Comparison of ENCODE assay signal across 8 mouse cellular contexts in the genomic region with DNA sequence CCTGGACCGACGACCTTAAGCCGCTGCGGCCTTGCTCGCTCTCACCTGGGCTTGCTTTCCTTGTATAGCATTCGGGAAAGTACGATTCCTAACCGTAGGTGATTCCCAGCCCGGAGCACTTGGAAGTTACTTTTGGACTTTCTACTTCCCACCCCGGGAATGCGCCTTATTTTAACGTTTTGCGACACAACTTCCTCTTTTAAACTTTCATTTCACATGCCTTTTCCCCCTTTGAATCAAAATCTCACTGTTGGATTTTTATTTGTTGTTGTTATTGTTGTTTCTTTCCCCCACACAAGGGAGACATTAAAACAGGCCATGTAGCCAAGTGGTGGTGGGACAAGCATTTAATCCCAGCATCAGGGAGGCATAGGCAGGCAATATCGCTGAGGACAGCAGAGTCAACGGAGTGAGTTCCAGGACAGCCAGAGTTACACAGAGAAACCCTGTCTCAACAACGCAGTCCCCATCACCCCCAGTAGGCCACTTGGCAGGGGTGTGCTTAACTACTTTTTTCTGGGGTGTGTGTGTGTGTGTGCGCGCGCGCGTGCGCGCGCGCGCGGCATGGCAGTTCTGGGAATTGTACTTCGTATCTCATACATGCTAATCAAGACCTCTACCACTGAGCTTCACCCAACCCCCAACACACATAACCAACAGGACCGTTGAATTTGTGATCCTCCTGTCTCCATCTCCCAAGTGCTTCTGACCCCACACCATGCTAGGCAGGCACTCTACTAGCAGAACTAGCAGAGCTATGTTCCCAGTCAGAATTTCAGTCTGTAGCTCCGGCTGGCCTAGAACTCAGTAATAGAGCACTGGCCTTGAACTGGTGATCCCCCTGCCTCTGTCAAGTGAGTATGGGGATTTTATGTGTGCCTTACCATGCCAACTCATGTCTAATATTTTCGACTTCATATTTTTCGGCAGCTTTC. TPM values are rescaled to one million over a fixed set of nuclear protein-coding genes. Genes with fewer than 3 reads are reported as not detected.
DNase-seq lines count a peak whose midpoint lies in the region; ATAC-seq lines count a peak whose summit lies in the region.

No protein-coding gene starts in this region.

- H3K27me3 ChIP-seq in hindbrain, embryonic 14.5 days (ENCODE audit: control insufficient read depth, insufficient read depth, low read length): no peaks in the 10 kb centered on the region
- no peaks in the 10 kb centered on the region for H3K27me3 ChIP-seq in stomach, embryonic 14.5 days (ENCODE audit: control insufficient read depth, insufficient read depth, low read length)

- H3K27ac ChIP-seq in hindbrain, embryonic 14.5 days: peak overlapping the region; percentile 96
- H3K27ac ChIP-seq in stomach, embryonic 14.5 days (ENCODE audit: low read length): peak overlapping the region; percentile 87

- no peaks in the 10 kb centered on the region for H3K9me3 ChIP-seq in hindbrain, embryonic 14.5 days (ENCODE audit: control insufficient read depth, low read length)
- H3K9me3 ChIP-seq in stomach, embryonic 14.5 days (ENCODE audit: control insufficient read depth, low read depth, low read length): no peaks in the 10 kb centered on the region

- peak; percentile 34 for DNase-seq in adrenal gland, postnatal 10 days
- no peak for DNase-seq in adrenal gland, postnatal 4 days (ENCODE audit: low spot score in 2 of 2)
- peak; percentile 60 for DNase-seq in MN1 (ENCODE audit: low spot score)
- no peak for DNase-seq in hindbrain, embryonic 14.5 days (ENCODE audit: low spot score)
- peak; percentile 19 for DNase-seq in lung, postnatal 10 days
- DNase-seq in left cerebral cortex, postnatal 36 days (ENCODE audit: low spot score in 2 of 2): no peak

- peak overlapping the region; percentile 65 for H3K4me3 ChIP-seq in hindbrain, embryonic 14.5 days (replicated peaks; ENCODE audit: low read length)
- peak overlapping the region; percentile 55 for H3K4me3 ChIP-seq in stomach, embryonic 14.5 days (ENCODE audit: low read depth, low read length)

- H3K4me2 ChIP-seq in hindbrain, embryonic 14.5 days (replicated peaks): peak overlapping the region; percentile 75
- H3K4me2 ChIP-seq in stomach, embryonic 14.5 days (replicated peaks; ENCODE audit: low read depth, low read length): peak overlapping the region; percentile 67

- H3K4me1 ChIP-seq in hindbrain, embryonic 14.5 days (replicated peaks; ENCODE audit: control insufficient read depth, insufficient read depth, low read length): peaks cover 11% of the 10 kb centered on the region
- peaks cover 3% of the 10 kb centered on the region; the same call in 1 of the 2 replicates for H3K4me1 ChIP-seq in stomach, embryonic 14.5 days (ENCODE audit: control insufficient read depth, insufficient read depth, low read length)

- intact Hi-C loops in left cerebral cortex, postnatal 36 days (cut with DNase I): no loop called here

- no peaks in the 10 kb centered on the region for H3K36me3 ChIP-seq in hindbrain, embryonic 14.5 days (replicated peaks; ENCODE audit: control insufficient read depth, insufficient read depth)
- H3K36me3 ChIP-seq in stomach, embryonic 14.5 days (ENCODE audit: control insufficient read depth, insufficient read depth, low read length): no peaks in the 10 kb centered on the region

- peak overlapping the region; percentile 86 for H3K9ac ChIP-seq in hindbrain, embryonic 14.5 days
- H3K9ac ChIP-seq in stomach, embryonic 14.5 days (replicated peaks; ENCODE audit: low read depth, low read length): peak overlapping the region; percentile 91

- ATAC-seq in erythroblast, adult 5-6 weeks (replicated peaks; ENCODE audit: low FRiP score, poor library complexity, severe bottlenecking): peak; percentile 36
- ATAC-seq in hindbrain, embryonic 14.5 days (ENCODE audit: low FRiP score): no peak
- no peak for ATAC-seq in stomach, embryonic 14.5 days (ENCODE audit: insufficient number of reproducible peaks, insufficient read depth, low FRiP score, low read depth)

- WGBS in hindbrain, embryonic 14.5 days: 31% methylated on average over 32 of the region's 32 CpGs
- WGBS in stomach, embryonic 14.5 days: 31% methylated on average over 32 of the region's 32 CpGs

RNA-seq across cellular contexts. Expression of a gene that starts 0.5 kb away (rescaled TPM):
- 10 to 100 TPM; 24.0 to 25.3 TPM for total RNA-seq in adrenal gland, postnatal 10 days (2021)
- 10 to 100 TPM; 32.8 to 34.2 TPM for total RNA-seq in adrenal gland, postnatal 4 days (2021)
- total RNA-seq in erythroblast, adult 5-6 weeks (2015; ENCODE audit: low replicate concordance): 7.3 and 8.6 TPM in 2 replicates
- total RNA-seq in erythroblast, adult 5-6 weeks (2017; ENCODE audit: low replicate concordance): 7.6 and 7.7 TPM in 2 replicates
- 27.0 and 27.7 TPM in 2 replicates for polyA plus RNA-seq in hindbrain, embryonic 14.5 days (2014; fragmentation: Nextera tagmentation; extraction: Ambion mirVana)
- 22.6 and 23.0 TPM in 2 replicates for polyA plus RNA-seq in stomach, embryonic 14.5 days (2014; fragmentation: Nextera tagmentation; extraction: Ambion mirVana)
- total RNA-seq in left cerebral cortex, postnatal 36 days (2021): 10 to 100 TPM; 27.8 to 28.7 TPM

RNA-seq across cellular contexts. Expression of a gene that starts 54.6 kb away (rescaled TPM):
- total RNA-seq in adrenal gland, postnatal 10 days (2021): 100 to 1,000 TPM; 205 to 288 TPM
- total RNA-seq in adrenal gland, postnatal 4 days (2021): 100 to 1,000 TPM; 380 to 474 TPM
- total RNA-seq in erythroblast, adult 5-6 weeks (2015; ENCODE audit: low replicate concordance): 162 and 237 TPM in 2 replicates
- 155 and 222 TPM in 2 replicates for total RNA-seq in erythroblast, adult 5-6 weeks (2017; ENCODE audit: low replicate concordance)
- 429 and 439 TPM in 2 replicates for polyA plus RNA-seq in hindbrain, embryonic 14.5 days (2014; fragmentation: Nextera tagmentation; extraction: Ambion mirVana)
- polyA plus RNA-seq in stomach, embryonic 14.5 days (2014; fragmentation: Nextera tagmentation; extraction: Ambion mirVana): 475 and 496 TPM in 2 replicates
- 100 to 1,000 TPM; 175 to 266 TPM for total RNA-seq in left cerebral cortex, postnatal 36 days (2021)

Comparison
In these comparisons a context has a peak if more than half of its experiments do, and no peak if none do; other contexts are left out.
1. DNase-seq: peak in adrenal gland, postnatal 10 days (single experiment), MN1 (single experiment) and lung, postnatal 10 days (single experiment); none in adrenal gland, postnatal 4 days (0 of 2), hindbrain, embryonic 14.5 days (single experiment) and left cerebral cortex, postnatal 36 days (0 of 2).